Mouse (Mus musculus) v-Abl transformed pro-B cells (cell line): Measurements from ENCODE around the gene Olfr1036.
"Not testable (repeated sequence)": the region's sequence is repeated elsewhere in the genome, so short reads cannot be mapped to it uniquely, and the experiment has no call there.

Source experiments
- in situ Hi-C, 2 experiments: fragments of 400-800 bp; cut with MboI; formaldehyde crosslinking; loops; one replicate each; pipeline ENCODE4 v1.15.1; 2025; ENCODE audit not compliant: unreplicated experiment in 2 of 2

Gene Olfr1036

DNA sequence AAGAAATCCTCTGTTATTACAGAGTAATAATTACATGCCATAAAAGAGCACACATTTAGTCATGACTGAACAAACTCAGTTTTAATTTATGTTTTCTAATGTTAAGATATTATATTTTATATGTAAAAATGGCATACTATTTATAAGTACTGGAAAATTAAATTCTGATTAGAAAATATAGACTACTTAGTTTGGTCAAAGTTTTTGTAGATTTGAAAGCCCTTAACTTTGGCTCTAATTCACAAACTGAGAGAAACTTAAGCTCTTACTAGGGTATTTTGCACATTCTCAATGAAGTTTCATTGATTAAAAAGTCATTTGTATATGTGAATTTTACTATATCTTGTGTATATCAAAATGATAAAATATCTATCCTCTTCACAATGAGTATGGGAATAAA is at the start of gene Olfr1036:
Gene Olfr1036 (plus strand): TSS at position 301 of the 400 bp plus-strand sequence.
- in situ Hi-C loops: not testable (repeated sequence)

DNA sequence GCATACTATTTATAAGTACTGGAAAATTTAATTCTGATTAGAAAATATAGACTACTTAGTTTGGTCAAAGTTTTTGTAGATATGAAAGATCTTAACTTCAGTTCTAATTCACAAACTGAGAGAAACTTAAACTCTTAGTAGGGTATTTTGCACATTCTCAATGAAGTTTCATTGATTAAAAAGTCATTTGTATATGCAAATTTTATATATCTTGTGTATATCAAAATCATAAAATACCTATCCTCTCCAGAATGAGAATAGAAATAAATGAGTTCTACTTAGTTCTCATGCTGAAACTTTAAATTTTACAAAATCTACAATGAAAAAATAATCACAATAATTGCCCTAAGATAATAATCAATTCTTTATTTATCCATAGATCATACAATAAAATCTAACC is 28.2 kb upstream of the Olfr1036 start, which contains the start of gene Olfr1034:
Gene Olfr1034 (plus strand): TSS at position 301 of the 400 bp plus-strand sequence.
- in situ Hi-C loops: no loop called here

DNA sequence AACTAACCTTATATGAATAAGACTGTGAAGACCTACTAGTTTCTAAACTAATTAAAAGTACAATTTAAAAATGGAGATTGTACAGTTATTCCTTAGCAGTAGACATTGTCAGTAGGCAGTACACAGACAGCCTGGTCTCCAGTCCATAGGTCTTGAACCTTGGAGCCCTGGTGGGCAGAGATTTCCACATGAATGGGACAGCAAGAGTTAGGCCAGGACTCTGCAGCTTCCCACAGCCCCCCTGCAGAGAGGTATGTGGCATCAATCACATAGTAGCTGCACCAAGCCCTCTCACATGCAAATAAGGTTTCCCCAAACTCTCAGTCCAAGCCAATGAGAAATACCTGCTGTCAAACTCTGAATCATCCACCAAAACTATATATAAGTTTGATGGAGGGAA is 23.0 kb upstream of the Olfr1036 start:
- in situ Hi-C loops: not testable (repeated sequence)

DNA sequence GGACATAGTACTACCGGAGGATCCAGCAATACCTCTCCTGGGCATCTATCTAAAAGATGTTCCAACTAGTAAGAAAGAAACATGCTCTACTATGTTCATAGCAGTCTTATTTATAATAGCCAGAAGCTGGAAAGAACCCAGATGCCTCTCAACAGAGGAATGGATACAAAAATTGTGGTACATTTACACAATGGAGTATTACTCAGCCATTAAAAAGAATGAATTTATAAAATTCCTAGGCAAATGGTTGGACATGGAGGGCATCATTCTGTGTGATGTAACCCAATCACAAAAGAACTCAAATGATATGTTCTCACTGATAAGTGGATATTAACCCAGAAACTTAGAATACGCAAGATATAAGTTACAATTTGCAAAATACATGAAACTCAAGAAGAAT is 10.0 kb upstream of the Olfr1036 start:
- in situ Hi-C loops: not testable (repeated sequence)

DNA sequence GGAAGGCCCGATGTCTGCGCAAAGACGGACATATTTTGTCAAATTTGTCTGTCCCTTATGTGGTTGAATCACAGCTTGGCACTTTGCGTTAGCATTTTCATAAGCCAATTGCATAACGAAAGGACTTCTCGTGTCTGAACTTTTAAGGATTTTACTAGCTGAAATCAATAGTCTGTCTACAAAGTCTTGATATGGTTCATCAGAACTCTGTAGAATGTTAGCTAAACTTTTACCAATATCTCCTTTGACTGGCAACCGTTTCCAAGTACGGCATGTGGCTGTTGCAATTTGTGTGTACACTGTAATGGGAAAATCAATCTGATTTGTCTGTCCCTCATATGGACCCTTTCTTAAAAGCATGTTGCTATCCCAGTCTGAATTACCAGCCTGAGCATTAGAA is 3.6 kb upstream of the Olfr1036 start:
- in situ Hi-C loops: no loop called here

DNA sequence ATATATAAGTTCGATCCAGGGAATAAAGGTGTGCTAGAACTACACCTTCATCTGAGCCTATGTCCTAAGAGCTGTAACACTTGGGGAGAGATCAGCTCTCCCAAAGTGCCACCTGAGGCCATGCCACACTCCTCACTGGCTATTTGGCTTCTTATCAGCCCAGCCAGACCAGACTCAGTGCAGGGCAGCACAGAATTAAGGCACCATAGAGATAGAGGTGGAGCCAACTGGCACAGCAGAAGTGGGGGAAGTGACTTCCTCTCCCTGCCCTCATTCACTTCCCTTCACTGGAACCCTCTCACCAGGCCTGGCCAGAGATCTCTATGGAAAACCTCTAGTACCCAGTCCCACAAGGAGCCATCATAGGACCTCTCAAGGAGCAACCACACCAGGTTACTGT is 6.7 kb downstream of the Olfr1036 start:
- in situ Hi-C loops: not testable (repeated sequence)

DNA sequence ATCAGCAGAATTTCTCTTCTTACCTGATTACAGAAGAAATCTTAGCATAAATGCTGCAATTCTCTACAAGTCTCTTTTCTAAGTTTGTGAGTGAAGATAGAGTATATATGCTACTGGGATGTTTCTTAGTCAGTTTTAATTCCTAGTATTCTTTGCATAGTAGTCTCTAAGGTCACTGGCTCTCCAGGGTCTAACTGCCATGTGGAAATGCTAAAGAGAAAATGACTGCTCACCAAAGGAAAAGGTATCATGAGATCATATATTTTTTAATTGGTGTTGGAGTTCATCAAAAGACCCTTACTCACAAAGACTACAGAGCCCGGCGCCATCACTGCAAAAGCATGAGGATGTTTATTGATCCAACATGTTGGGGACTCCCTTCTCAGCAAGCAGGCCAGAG is 13.5 kb downstream of the Olfr1036 start, which contains the start of gene Olfr1037:
Gene Olfr1037 (minus strand): TSS at position 101 of the 400 bp plus-strand sequence.
- in situ Hi-C loops: no loop called here
